Mouse (Mus musculus) cerebellum, adult 2 months (tissue): ENCODE measurements at regions not wholly inside any gene's neighbourhood (a gene's known extent, or its start where the extent isn't known, plus 50 kb on each side); places are given as distances from the start of the nearest gene placed in this dataset.

Source experiments
- CTCF ChIP-seq: fragments of 200-500 bp; IDR thresholded peaks from 2 replicates; pipeline ENCODE4 v1.5.1; 2011; ENCODE audit warnings: low read depth, mild to moderate bottlenecking, control low read depth, low read length, moderate library complexity, borderline replicate concordance; ENCODE audit not compliant: insufficient read depth
- POLR2A ChIP-seq: fragments of 200-500 bp; IDR thresholded peaks from 2 replicates; pipeline ENCODE4 v1.6.1; 2011; ENCODE audit warnings: low read length, control low read depth, borderline replicate concordance; ENCODE audit not compliant: insufficient read depth

- TF ChIP-seq POLR2A (no peak), CTCF (no peak)
Measured at GRCm38 (mm10) chr1:91621141-91621540, 80.8 kb downstream of the Asb1 start.
